Comparison of ENCODE assay signal across 10 mouse cellular contexts in genomic region chrX:73493567-73493966, GRCm38 (mm10). TPM values are rescaled to one million over a fixed set of nuclear protein-coding genes. Genes with fewer than 3 reads are reported as not detected.
A peak's percentile ranks its signal among the peaks of the same experiment; 100 is the strongest.
DNase-seq lines count a peak whose midpoint lies in the region; ATAC-seq and TF ChIP-seq lines count a peak whose summit lies in the region.
"Not testable (repeated sequence)": the region's sequence is repeated elsewhere in the genome, so short reads cannot be mapped to it uniquely, and the experiment has no call there.
"Had no signal": no experiment of that assay in that cellular context is flagged by ENCODE, and none has a peak within 500 bp of the region (broad histone marks: within the 10 kb centered on the region; RNA-seq: fewer than 3 reads in every experiment).

No protein-coding gene starts in this region.

- not testable (repeated sequence) for H3K27ac ChIP-seq in forebrain, embryonic 12.5 days; hindbrain, embryonic 11.5 days (ENCODE audit: low read depth, low read length); lung, embryonic 16.5 days (ENCODE audit: low read length)

- not testable (repeated sequence) for H3K36me3 ChIP-seq in E14TG2a.4 (ENCODE audit: insufficient read depth, low read length); forebrain, embryonic 12.5 days (replicated peaks); hindbrain, embryonic 11.5 days (ENCODE audit: control insufficient read depth, insufficient read depth, low read length); lung, embryonic 16.5 days (ENCODE audit: control insufficient read depth, insufficient read depth, low read length)

- H3K9me3 ChIP-seq in E14TG2a.4 (ENCODE audit: low read length); forebrain, embryonic 12.5 days; hindbrain, embryonic 11.5 days (ENCODE audit: control insufficient read depth, low read length); lung, embryonic 16.5 days (ENCODE audit: control insufficient read depth, low read length): not testable (repeated sequence)

- not testable (repeated sequence) for H3K4me2 ChIP-seq in forebrain, embryonic 12.5 days; hindbrain, embryonic 11.5 days (replicated peaks; ENCODE audit: low read depth, low read length); lung, embryonic 16.5 days (ENCODE audit: low read depth, low read length)

- ATAC-seq in forebrain, embryonic 12.5 days (ENCODE audit: low FRiP score): peak; percentile 65; the same call in 1 of the 2 replicates
- not testable (repeated sequence) for ATAC-seq in hindbrain, embryonic 11.5 days (ENCODE audit: low FRiP score)
- ATAC-seq in lung, embryonic 16.5 days (ENCODE audit: low read depth): peak; percentile 72; the same call in 1 of the 2 replicates
- 0 out of 2 replicates have a peak, but pooled peaks have one; percentile 56 for ATAC-seq in neutrophil, adult 5-6 weeks (ENCODE audit: extremely low read depth, insufficient number of reproducible peaks, low FRiP score, poor library complexity, severe bottlenecking)

- not testable (repeated sequence) for H3K4me3 ChIP-seq in E14TG2a.4 (replicated peaks; ENCODE audit: low read length); forebrain, embryonic 12.5 days (replicated peaks); hindbrain, embryonic 11.5 days (ENCODE audit: low read depth, low read length); lung, embryonic 16.5 days (ENCODE audit: low read length)

- H3K27me3 ChIP-seq in E14TG2a.4 (ENCODE audit: insufficient read depth, low read length); hindbrain, embryonic 11.5 days (ENCODE audit: control insufficient read depth, insufficient read depth, low read length); lung, embryonic 16.5 days (ENCODE audit: control insufficient read depth, insufficient read depth, low read depth, low read length): not testable (repeated sequence)
- H3K27me3 ChIP-seq in forebrain, embryonic 12.5 days: peaks cover 11% of the 10 kb centered on the region

- not testable (repeated sequence) for H3K9ac ChIP-seq in forebrain, embryonic 12.5 days; hindbrain, embryonic 11.5 days (ENCODE audit: low read depth, low read length); lung, embryonic 16.5 days (ENCODE audit: low read length)

- WGBS in forebrain, embryonic 12.5 days: 19% methylated on average over 1 of the region's 2 CpGs
- WGBS in hindbrain, embryonic 11.5 days: 13% methylated on average over 1 of the region's 2 CpGs
- 0% methylated on average over 1 of the region's 2 CpGs for WGBS in lung, embryonic 16.5 days

- not testable (repeated sequence) for H3K4me1 ChIP-seq in E14TG2a.4 (replicated peaks; ENCODE audit: low read depth, low read length); forebrain, embryonic 12.5 days; hindbrain, embryonic 11.5 days (replicated peaks; ENCODE audit: control insufficient read depth, insufficient read depth, low read length); lung, embryonic 16.5 days (replicated peaks; ENCODE audit: control insufficient read depth, insufficient read depth, low read length)

- TF ChIP-seq CTCF in E14TG2a.4 (conservative IDR thresholded peaks at IDR 0.05; ENCODE audit: low read length): peak; percentile 24; the same call in 1 of the 2 replicates

- peak; percentile 37 for DNase-seq in c-Kit-positive CD71-negative TER-119-negative erythroid progenitor cells, embryonic 14.5 days (ENCODE audit: low read depth)
- DNase-seq in hindbrain, embryonic 11.5 days (ENCODE audit: low spot score): peak; percentile 73
- DNase-seq in layer of hippocampus, adult 11-12 months (ENCODE audit: low spot score): peak; percentile 65
- DNase-seq in thymus, postnatal 14 days: peak; percentile 65

RNA-seq across cellular contexts. Expression of gene Atp2b3, which starts 9.3 kb away (rescaled TPM):
- polyA plus RNA-seq in forebrain, embryonic 12.5 days (2016; fragmentation: Nextera tagmentation; extraction: Ambion mirVana): 0.74 and 0.78 TPM in 2 replicates
- polyA plus RNA-seq in hindbrain, embryonic 11.5 days (2014; fragmentation: Nextera tagmentation; extraction: Ambion mirVana): 0.66 and 0.84 TPM in 2 replicates
- polyA plus RNA-seq in lung, embryonic 16.5 days (2015; fragmentation: Nextera tagmentation; extraction: Ambion mirVana): 0.11 TPM in 1 of 2 replicates, not detected in the other
- total RNA-seq in neutrophil, adult 5-6 weeks (2017): not detected in 2 replicates

RNA-seq across cellular contexts. Expression of gene Bgn, which starts 10.2 kb away (rescaled TPM):
- 21.4 and 21.5 TPM in 2 replicates for polyA plus RNA-seq in forebrain, embryonic 12.5 days (2016; fragmentation: Nextera tagmentation; extraction: Ambion mirVana)
- polyA plus RNA-seq in hindbrain, embryonic 11.5 days (2014; fragmentation: Nextera tagmentation; extraction: Ambion mirVana): 38.8 and 53.1 TPM in 2 replicates
- polyA plus RNA-seq in lung, embryonic 16.5 days (2015; fragmentation: Nextera tagmentation; extraction: Ambion mirVana): 206 and 225 TPM in 2 replicates
- not detected in 2 replicates for total RNA-seq in neutrophil, adult 5-6 weeks (2017)

RNA-seq across cellular contexts. Expression of gene Haus7, which starts 34.7 kb away (rescaled TPM):
- polyA plus RNA-seq in forebrain, embryonic 12.5 days (2016; fragmentation: Nextera tagmentation; extraction: Ambion mirVana): 68.2 and 72.9 TPM in 2 replicates
- polyA plus RNA-seq in hindbrain, embryonic 11.5 days (2014; fragmentation: Nextera tagmentation; extraction: Ambion mirVana): 76.9 and 77.6 TPM in 2 replicates
- 54.2 and 54.4 TPM in 2 replicates for polyA plus RNA-seq in lung, embryonic 16.5 days (2015; fragmentation: Nextera tagmentation; extraction: Ambion mirVana)
- total RNA-seq in neutrophil, adult 5-6 weeks (2017): 17.5 and 19.8 TPM in 2 replicates

RNA-seq across cellular contexts. Expression of gene Trex2, which starts 58.4 kb away (rescaled TPM):
- not detected in 2 replicates for polyA plus RNA-seq in forebrain, embryonic 12.5 days (2016; fragmentation: Nextera tagmentation; extraction: Ambion mirVana)
- polyA plus RNA-seq in hindbrain, embryonic 11.5 days (2014; fragmentation: Nextera tagmentation; extraction: Ambion mirVana): not detected in 2 replicates
- polyA plus RNA-seq in lung, embryonic 16.5 days (2015; fragmentation: Nextera tagmentation; extraction: Ambion mirVana): not detected in 2 replicates
- total RNA-seq in neutrophil, adult 5-6 weeks (2017): not detected in 2 replicates
- total RNA-seq: adrenal gland, postnatal 4 days had no signal
- polyA plus RNA-seq: limb, embryonic 12.5 days had no signal
